ENCODE assay signal across 9 mouse cellular contexts in genomic region chr16:46487436-46488097, GRCm38 (mm10). TPM values are rescaled to one million over a fixed set of nuclear protein-coding genes. Genes with fewer than 3 reads are reported as not detected.
DNase-seq lines count a peak whose midpoint lies in the region; ATAC-seq lines count a peak whose summit lies in the region.
"Had no signal": no experiment of that assay in that cellular context is flagged by ENCODE, and none has a peak within 500 bp of the region (broad histone marks: within the 10 kb centered on the region; RNA-seq: fewer than 3 reads in every experiment).

No protein-coding gene starts in this region.

- 55% methylated on average over 3 of the region's 3 CpGs for WGBS in lung, embryonic 16.5 days

- H3K9ac ChIP-seq in lung, embryonic 16.5 days (ENCODE audit: low read length): no peak overlapping the region
- H3K9ac ChIP-seq: limb, embryonic 12.5 days had no signal

- peak; percentile 92 for ATAC-seq in frontal cortex, adult (ENCODE audit: low TSS enrichment)
- peak; percentile 72 for ATAC-seq in lung, embryonic 16.5 days (ENCODE audit: low read depth)
- no peak for ATAC-seq in inflammation-experienced regulatory T-cells, adult 6 months

- peak; percentile 51 for DNase-seq in testis, postnatal 10 days (ENCODE audit: low spot score)
- no peak for DNase-seq in testis, postnatal 14 days (ENCODE audit: low spot score)
- peak; percentile 70 to 71 for DNase-seq in cerebellum, adult 18-20 months
- DNase-seq in kidney, adult 8-10 months: peak; percentile 47 to 69
- DNase-seq in right cerebral cortex, postnatal 36 days (ENCODE audit: low spot score in 2 of 2): peak; percentile 26 to 45

- H3K36me3 ChIP-seq in lung, embryonic 16.5 days (ENCODE audit: control insufficient read depth, insufficient read depth, low read length): no peaks in the 10 kb centered on the region
- H3K36me3 ChIP-seq: limb, embryonic 12.5 days had no signal

- H3K4me1 ChIP-seq in lung, embryonic 16.5 days (replicated peaks; ENCODE audit: control insufficient read depth, insufficient read depth, low read length): no peaks in the 10 kb centered on the region
- H3K4me1 ChIP-seq: limb, embryonic 12.5 days had no signal

- no peaks in the 10 kb centered on the region for H3K9me3 ChIP-seq in lung, embryonic 16.5 days (ENCODE audit: control insufficient read depth, low read length)
- H3K9me3 ChIP-seq: limb, embryonic 12.5 days had no signal

- H3K4me3 ChIP-seq in lung, embryonic 16.5 days (ENCODE audit: low read length): no peak overlapping the region
- H3K4me3 ChIP-seq: limb, embryonic 12.5 days had no signal

- no peak overlapping the region for H3K27ac ChIP-seq in lung, embryonic 16.5 days (ENCODE audit: low read length)
- H3K27ac ChIP-seq: limb, embryonic 12.5 days had no signal

- H3K4me2 ChIP-seq in lung, embryonic 16.5 days (ENCODE audit: low read depth, low read length): no peak overlapping the region
- H3K4me2 ChIP-seq: limb, embryonic 12.5 days had no signal

- no peaks in the 10 kb centered on the region for H3K27me3 ChIP-seq in lung, embryonic 16.5 days (ENCODE audit: control insufficient read depth, insufficient read depth, low read depth, low read length)
- H3K27me3 ChIP-seq: limb, embryonic 12.5 days had no signal

RNA-seq across cellular contexts. Expression of gene Nectin3, which starts 10.8 kb away (rescaled TPM):
- 12.0 and 12.1 TPM in 2 replicates for polyA plus RNA-seq in lung, embryonic 16.5 days (2015; fragmentation: Nextera tagmentation; extraction: Ambion mirVana)
- not detected for polyA plus RNA-seq in inflammation-experienced regulatory T-cells, adult 6 months (2017; shearing (Covaris generic))

Comparison
In these comparisons a context has a peak if more than half of its experiments do, and no peak if none do; other contexts are left out.
1. RNA of gene Nectin3, which starts 10.8 kb away (polyA plus RNA-seq): 12.0 to 12.1 TPM in lung, embryonic 16.5 days; not detected in inflammation-experienced regulatory T-cells, adult 6 months; every median in the first group is over 10 times any median in the second.